ENCODE assay signal across 1 mouse cellular context in genomic region chr11:11513008-11513799, GRCm38 (mm10).
TF ChIP-seq lines count a peak whose summit lies in the region.

No protein-coding gene starts in this region.

TF ChIP-seq in MEL, 35 proteins besides CTCF, POLR2A, EP300 and RAD21 (continued from another document):
- peak; percentile 84 for TF ChIP-seq ETS1 (IDR thresholded peaks at IDR 0.05; ENCODE audit: low read depth, low read length)
- TF ChIP-seq MAX (IDR thresholded peaks at IDR 0.05; ENCODE audit: low read length) = no peak
- no peak for TF ChIP-seq GABPA (IDR thresholded peaks at IDR 0.05; ENCODE audit: low read depth, low read length)
- peak; percentile 98 for TF ChIP-seq UBTF (IDR thresholded peaks at IDR 0.05; ENCODE audit: borderline replicate concordance, insufficient read depth, low read depth, low read length)
- peak; percentile 59 for TF ChIP-seq GATA1 (IDR thresholded peaks at IDR 0.05; ENCODE audit: low read depth, low read length)
- no peak for TF ChIP-seq CHD1 (IDR thresholded peaks at IDR 0.05; ENCODE audit: low read depth, low read length)
- peak; percentile 75 for TF ChIP-seq TCF12 (IDR thresholded peaks at IDR 0.05; ENCODE audit: low read depth, low read length)
- no peak for TF ChIP-seq E2F4 (IDR thresholded peaks at IDR 0.05; ENCODE audit: borderline replicate concordance, low read depth, low read length)
- TF ChIP-seq TAL1 (IDR thresholded peaks at IDR 0.05; ENCODE audit: low read length) = no peak
- no peak for TF ChIP-seq NRF1 (IDR thresholded peaks at IDR 0.05; ENCODE audit: insufficient read depth, low read depth, low read length, poor library complexity, severe bottlenecking)
- peak; percentile 88 for TF ChIP-seq RCOR1 (IDR thresholded peaks at IDR 0.05; ENCODE audit: low read depth, low read length)
- 0 out of 2 replicates have a peak, but pooled peaks have one; percentile 46 for TF ChIP-seq JUND (IDR thresholded peaks at IDR 0.05; ENCODE audit: low read depth, low read length)
TF ChIP-seq in MEL: peak in this region for 14.
